Mouse (Mus musculus): ENCODE measurements around the gene Six2.

Gene Six2

DNA sequence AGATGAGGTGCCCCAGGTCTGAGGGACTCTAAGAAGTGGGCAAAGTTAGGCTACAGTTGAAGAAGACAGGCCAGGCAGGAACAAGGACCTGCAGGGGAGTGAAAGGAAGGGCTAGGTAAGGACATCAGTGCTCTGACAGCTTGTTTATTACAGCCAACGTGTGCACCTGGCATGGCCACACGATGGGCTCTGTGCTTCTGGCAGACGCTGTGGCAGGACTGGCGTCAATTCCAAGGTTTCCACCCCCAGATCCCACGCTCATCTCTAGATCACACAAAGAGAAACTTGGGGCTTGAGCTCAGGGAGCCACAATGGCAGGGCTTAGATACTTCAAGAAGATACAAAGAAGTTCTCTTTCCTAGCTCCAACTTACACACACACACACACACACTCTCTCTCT lies 26.6 kb downstream of the Six2 start:
- DNase-seq (ENCODE audit: low spot score in 2 of 2): no peak

DNA sequence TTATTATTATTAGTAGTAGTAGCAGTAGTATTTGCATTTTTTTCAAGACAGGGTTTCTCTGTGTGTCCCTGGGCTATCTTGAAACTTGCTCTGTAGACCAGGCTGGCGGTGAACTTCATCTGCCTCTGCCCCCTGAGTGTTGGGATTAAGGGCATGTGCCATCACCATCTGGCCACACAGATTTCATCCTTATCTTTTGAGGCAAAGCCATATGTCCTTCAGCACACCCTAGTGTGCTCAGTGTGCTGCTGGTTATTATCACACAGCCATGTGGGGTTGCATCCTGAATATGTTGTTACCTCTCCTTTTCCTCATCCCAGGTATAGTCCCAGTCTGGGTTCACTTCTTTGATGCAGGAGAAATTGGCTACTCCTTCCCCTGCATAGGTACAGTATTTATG lies 28.1 kb downstream of the Six2 start:
- no peak for DNase-seq (ENCODE audit: low spot score in 2 of 2)

DNA sequence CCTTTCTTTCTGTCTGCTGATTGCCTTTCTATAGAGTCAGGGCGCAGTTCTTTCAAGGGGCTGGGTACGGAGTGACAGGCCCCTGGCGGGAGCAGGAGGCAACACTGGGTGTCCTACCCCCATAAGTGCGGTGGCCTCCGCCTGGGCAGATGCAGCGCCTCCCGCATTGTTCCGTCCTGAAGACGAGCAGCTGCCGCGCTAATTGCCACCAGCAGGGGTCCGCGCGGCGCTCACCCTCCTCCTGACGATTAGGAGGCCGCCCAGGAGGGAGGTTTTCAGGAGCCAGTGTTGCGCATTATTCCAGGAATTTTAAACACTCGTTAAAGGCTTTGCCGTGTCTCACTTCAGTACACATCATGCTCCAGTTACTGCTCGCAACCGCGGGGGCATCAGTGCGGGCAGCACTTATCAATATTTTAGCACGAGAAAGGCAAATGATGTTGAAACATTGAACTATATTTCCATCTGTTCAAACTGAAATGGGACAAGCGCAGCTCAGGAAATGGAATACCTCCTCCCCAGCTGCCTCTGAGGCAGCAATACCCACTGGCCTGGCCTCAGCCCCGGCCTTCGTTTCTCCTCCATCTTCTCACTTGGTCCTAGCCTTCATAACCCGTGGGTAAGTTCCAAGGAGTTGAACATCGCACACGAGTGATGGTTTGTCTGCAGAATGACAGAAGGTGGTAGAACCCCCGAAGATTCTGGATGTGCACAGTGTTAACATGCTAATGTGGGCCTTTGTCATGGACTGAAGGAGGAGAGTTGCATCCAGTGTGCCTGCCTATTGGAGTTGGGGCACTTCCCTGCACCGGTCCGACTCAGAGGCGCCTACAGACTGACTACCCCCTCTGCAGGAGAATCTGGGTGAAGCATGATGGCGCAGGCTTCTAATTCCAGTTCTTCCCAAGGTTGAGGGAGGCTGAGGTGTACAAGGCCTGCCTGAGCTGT lies 42.1 kb downstream of the Six2 start:
- peak in 1 of 2 experiments; percentile 34 for DNase-seq (ENCODE audit: low spot score in 2 of 2)

DNA sequence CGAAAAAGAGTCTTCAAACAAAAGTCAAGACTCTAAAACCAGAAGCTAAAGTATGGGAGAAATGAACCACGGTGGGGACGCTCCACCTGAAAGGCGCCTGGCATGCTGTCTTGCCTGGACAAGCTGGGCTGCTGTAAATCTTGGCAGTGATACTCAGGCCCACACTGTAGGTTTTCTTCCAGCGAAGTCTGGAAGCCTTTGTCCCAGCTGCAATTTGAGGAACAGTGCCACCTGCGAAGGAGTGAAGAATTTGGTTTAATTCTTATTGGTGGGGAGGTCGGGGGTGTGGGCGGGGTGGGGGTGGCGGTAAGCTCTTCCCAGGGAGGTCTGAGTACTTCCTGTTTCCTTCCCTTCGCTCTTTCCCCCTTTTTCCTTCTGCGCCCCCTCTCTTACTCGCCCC lies 42.8 kb downstream of the Six2 start:
- DNase-seq (ENCODE audit: low spot score in 2 of 2): no peak

DNA sequence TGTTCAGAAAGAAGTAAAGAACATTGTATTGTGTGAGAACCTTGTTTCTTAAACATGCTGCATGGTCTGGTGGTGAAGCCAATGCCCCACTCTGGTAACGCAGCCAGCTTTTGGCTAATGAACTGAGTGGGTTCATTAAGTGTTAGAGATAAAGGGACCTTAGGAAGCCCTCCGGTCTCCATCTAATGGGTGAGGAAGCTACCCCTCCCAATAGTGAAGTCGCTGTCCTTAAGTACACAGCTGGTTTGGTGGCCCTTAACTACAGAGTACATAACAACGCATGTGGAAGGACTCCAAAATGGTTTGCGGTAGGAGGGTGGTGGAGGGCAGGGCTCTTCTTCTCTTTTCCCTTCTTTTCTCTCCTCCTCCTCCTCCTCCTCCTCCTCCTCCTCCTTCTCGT lies 50.2 kb downstream of the Six2 start:
- no peak for DNase-seq (ENCODE audit: low spot score in 2 of 2)
